Mouse (Mus musculus): ENCODE measurements around the gene Scaf11. TPM values are rescaled to one million over a fixed set of nuclear protein-coding genes. Genes with fewer than 3 reads are reported as not detected.
"Not testable (repeated sequence)": the region's sequence is repeated elsewhere in the genome, so short reads cannot be mapped to it uniquely, and the experiment has no call there.

Gene Scaf11
- total RNA-seq, 2 experiments from 2014 or later: 56.4 to 57.8 TPM

GRCm38 (mm10) chr15:96466362-96466903 is 5.8 kb upstream of the Scaf11 start:
- no peak for DNase-seq (ENCODE audit: low spot score in 2 of 2)

- DNase-seq (ENCODE audit: low spot score in 2 of 2): no peak
Observed at GRCm38 (mm10) chr15:96465076-96465475, 4.4 kb upstream of the Scaf11 start.

GRCm38 (mm10) chr15:96463821-96464220 is 3.2 kb upstream of the Scaf11 start:
- no peak for DNase-seq (ENCODE audit: low spot score in 2 of 2)

- DNase-seq (ENCODE audit: low spot score in 2 of 2): no peak
Observed at GRCm38 (mm10) chr15:96462611-96463010, 2.0 kb upstream of the Scaf11 start.

GRCm38 (mm10) chr15:96461541-96462512 is 1.2 kb upstream of the Scaf11 start:
- DNase-seq (ENCODE audit: low spot score in 2 of 2): peak; percentile 53 to 70

GRCm38 (mm10) chr15:96460451-96460729 is 253 bp downstream of the Scaf11 start:
- DNase-seq (ENCODE audit: low spot score in 2 of 2): no peak

- peak; percentile 7 to 32 for DNase-seq (ENCODE audit: low spot score in 2 of 2)
Observed at GRCm38 (mm10) chr15:96459741-96460450, 747 bp downstream of the Scaf11 start.

- no peak for DNase-seq (ENCODE audit: low spot score in 2 of 2)
Observed at GRCm38 (mm10) chr15:96458273-96458672, 2.4 kb downstream of the Scaf11 start.

- DNase-seq (ENCODE audit: low spot score in 2 of 2): no peak
Observed at GRCm38 (mm10) chr15:96457338-96457664, 3.3 kb downstream of the Scaf11 start.

- no peak for DNase-seq (ENCODE audit: low spot score in 2 of 2)
Observed at GRCm38 (mm10) chr15:96456651-96457337, 3.8 kb downstream of the Scaf11 start.

- DNase-seq (ENCODE audit: low spot score in 2 of 2): no peak
Observed at GRCm38 (mm10) chr15:96455595-96456214, 4.9 kb downstream of the Scaf11 start.

- DNase-seq (ENCODE audit: low spot score in 2 of 2): no peak
Observed at GRCm38 (mm10) chr15:96453346-96453745, 7.3 kb downstream of the Scaf11 start.

GRCm38 (mm10) chr15:96448656-96449299 is 11.9 kb downstream of the Scaf11 start:
- no peak for DNase-seq (ENCODE audit: low spot score in 2 of 2)

- DNase-seq (ENCODE audit: low spot score in 2 of 2): no peak
Observed at GRCm38 (mm10) chr15:96446785-96447184, 13.9 kb downstream of the Scaf11 start.

- DNase-seq (ENCODE audit: low spot score in 2 of 2): not testable (repeated sequence)
Observed at GRCm38 (mm10) chr15:96441480-96441879, 19.2 kb downstream of the Scaf11 start.

- DNase-seq (ENCODE audit: low spot score in 2 of 2): no peak
Observed at GRCm38 (mm10) chr15:96434202-96434601, 26.4 kb downstream of the Scaf11 start.

- DNase-seq (ENCODE audit: low spot score in 2 of 2): no peak
Observed at GRCm38 (mm10) chr15:96419920-96420319, 40.7 kb downstream of the Scaf11 start.

- no peak for DNase-seq (ENCODE audit: low spot score in 2 of 2)
Observed at GRCm38 (mm10) chr15:96418161-96418560, 42.5 kb downstream of the Scaf11 start.

- DNase-seq (ENCODE audit: low spot score in 2 of 2): peak; percentile 23 to 54
Observed at GRCm38 (mm10) chr15:96408717-96409121, 51.9 kb downstream of the Scaf11 start.

- no peak for DNase-seq (ENCODE audit: low spot score in 2 of 2)
Observed at GRCm38 (mm10) chr15:96407151-96407550, 53.5 kb downstream of the Scaf11 start.

GRCm38 (mm10) chr15:96406253-96406652 is 54.4 kb downstream of the Scaf11 start:
- DNase-seq (ENCODE audit: low spot score in 2 of 2): no peak
